Mouse (Mus musculus): ENCODE measurements around the gene Strip2. TPM values are rescaled to one million over a fixed set of nuclear protein-coding genes. Genes with fewer than 3 reads are reported as not detected.

The Strip2 gene
- polyA plus RNA-seq, 1 experiment from 2014 or later = 21.5 TPM

DNA sequence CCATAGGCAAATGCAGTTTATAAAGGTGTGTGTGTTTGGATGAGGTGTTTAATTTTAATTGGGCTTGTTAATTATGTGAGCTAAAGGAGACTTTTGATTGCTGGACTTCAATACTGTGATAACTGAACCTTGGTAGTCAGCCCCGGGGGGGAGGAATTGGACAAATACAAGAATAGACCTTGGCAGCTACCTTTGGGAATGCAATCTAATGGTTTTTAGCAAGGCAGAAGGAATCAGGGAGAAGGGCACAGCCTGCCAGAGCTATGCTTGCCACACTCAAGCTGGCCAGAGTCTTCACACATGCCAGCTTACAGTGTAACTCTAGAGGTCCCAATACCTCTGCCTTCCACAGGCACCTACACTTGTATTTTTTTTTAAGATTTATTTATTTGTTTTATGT, 18.9 kb downstream of the Strip2 start:
- H3K4me1 ChIP-seq (ENCODE audit: control insufficient read depth, insufficient read depth, low read length) = peaks cover 3% of the 10 kb centered on the region; the same call in 1 of the 2 replicates
- no peak overlapping the region for H3K4me2 ChIP-seq
- WGBS (ENCODE audit: insufficient replicate concordance) = 93% methylated on average over 1 of the region's 1 CpGs
- peaks cover 13% of the 10 kb centered on the region for H3K36me3 ChIP-seq (ENCODE audit: control insufficient read depth, insufficient read depth, low read length)
- no peak overlapping the region for H3K4me3 ChIP-seq (ENCODE audit: low read depth, low read length)
- no peak overlapping the region for H3K27ac ChIP-seq (ENCODE audit: low read depth, low read length)
- no peaks in the 10 kb centered on the region for H3K27me3 ChIP-seq (ENCODE audit: control insufficient read depth, insufficient read depth, low read length)
- no peak overlapping the region for H3K9ac ChIP-seq (ENCODE audit: low read depth, low read length)
- no peak for ATAC-seq (replicated peaks; ENCODE audit: insufficient number of reproducible peaks, low FRiP score, low TSS enrichment)
- H3K9me3 ChIP-seq (replicated peaks; ENCODE audit: control insufficient read depth, low read length) = no peaks in the 10 kb centered on the region

DNA sequence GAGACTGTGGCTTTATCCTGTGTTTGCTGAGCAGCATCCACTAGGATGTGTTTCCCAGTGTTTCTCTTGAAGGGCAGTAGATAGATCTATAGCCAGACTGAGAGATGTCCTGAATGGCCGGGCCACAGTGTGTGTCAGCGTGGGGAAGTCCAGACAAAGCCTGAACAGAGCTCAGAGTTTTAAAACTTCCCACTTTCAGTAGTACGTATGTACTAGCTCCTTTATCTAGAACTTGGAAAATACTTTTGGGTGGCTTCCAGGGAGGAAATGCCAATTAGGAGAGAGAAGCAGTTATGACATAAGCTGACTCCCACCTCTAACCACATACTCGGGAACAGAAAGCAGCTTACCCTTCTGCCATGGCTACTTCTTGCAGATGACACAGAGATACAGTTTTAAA, 23.6 kb downstream of the Strip2 start:
- Histone ChIP-seq H3K4me2 (no peak overlapping the region), H3K27ac (ENCODE audit: low read depth, low read length) (peak overlapping the region; percentile 18; the same call in 1 of the 2 replicates), H3K9me3 (replicated peaks; ENCODE audit: control insufficient read depth, low read length) (no peaks in the 10 kb centered on the region), H3K4me1 (ENCODE audit: control insufficient read depth, insufficient read depth, low read length) (no peaks in the 10 kb centered on the region), H3K36me3 (ENCODE audit: control insufficient read depth, insufficient read depth, low read length) (peaks cover 7% of the 10 kb centered on the region), H3K4me3 (ENCODE audit: low read depth, low read length) (no peak overlapping the region), H3K27me3 (ENCODE audit: control insufficient read depth, insufficient read depth, low read length) (no peaks in the 10 kb centered on the region), H3K9ac (ENCODE audit: low read depth, low read length) (no peak overlapping the region)
- ATAC-seq (replicated peaks; ENCODE audit: insufficient number of reproducible peaks, low FRiP score, low TSS enrichment) = no peak
- WGBS (ENCODE audit: insufficient replicate concordance) = 48% methylated on average over 4 of the region's 4 CpGs

DNA sequence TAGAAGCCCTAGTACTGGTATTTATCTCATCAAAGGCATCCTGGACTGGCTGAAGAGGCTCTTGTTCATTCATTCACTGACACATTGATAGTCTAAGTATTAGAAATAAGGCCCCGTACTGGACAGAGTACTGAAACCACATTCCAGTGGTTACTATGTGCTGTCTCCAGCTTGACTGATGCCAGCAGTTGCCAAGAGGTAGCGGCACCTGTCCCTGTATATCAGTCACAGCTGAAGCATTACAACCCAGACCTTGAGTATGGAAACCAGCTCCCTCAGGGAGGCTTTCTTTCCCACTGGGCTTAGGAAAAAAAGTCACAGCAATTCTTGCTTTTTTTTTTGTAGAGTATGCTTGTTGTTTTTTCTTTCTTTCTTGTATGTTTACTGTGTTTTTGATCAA, 24.2 kb downstream of the Strip2 start:
- no peak overlapping the region for H3K27ac ChIP-seq (ENCODE audit: low read depth, low read length)
- no peaks in the 10 kb centered on the region for H3K27me3 ChIP-seq (ENCODE audit: control insufficient read depth, insufficient read depth, low read length)
- 73% methylated on average over 2 of the region's 2 CpGs for WGBS (ENCODE audit: insufficient replicate concordance)
- no peaks in the 10 kb centered on the region for H3K9me3 ChIP-seq (replicated peaks; ENCODE audit: control insufficient read depth, low read length)
- H3K9ac ChIP-seq (ENCODE audit: low read depth, low read length) = no peak overlapping the region
- H3K4me2 ChIP-seq = no peak overlapping the region
- no peaks in the 10 kb centered on the region for H3K4me1 ChIP-seq (ENCODE audit: control insufficient read depth, insufficient read depth, low read length)
- H3K36me3 ChIP-seq (ENCODE audit: control insufficient read depth, insufficient read depth, low read length) = peaks cover 7% of the 10 kb centered on the region
- ATAC-seq (replicated peaks; ENCODE audit: insufficient number of reproducible peaks, low FRiP score, low TSS enrichment) = no peak
- no peak overlapping the region for H3K4me3 ChIP-seq (ENCODE audit: low read depth, low read length)

DNA sequence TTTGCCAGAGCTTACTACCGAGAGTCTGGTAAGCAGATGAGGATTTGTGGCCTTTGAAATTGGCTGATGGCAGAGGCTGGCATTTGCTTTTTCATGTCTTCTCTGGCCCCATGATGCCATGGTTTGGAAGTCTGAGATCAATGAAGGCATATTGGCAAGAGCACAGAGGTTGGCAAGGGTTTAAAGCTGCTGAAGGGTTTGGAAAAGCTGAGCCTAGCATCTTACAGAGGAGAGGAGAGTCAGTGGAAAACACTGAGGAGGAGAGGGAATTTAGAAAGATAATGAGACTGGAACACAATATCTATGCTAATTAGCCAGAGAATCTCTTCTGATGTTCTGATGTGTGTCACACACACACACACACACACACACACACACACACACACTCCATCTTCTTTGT, 27.7 kb downstream of the Strip2 start:
- ATAC-seq (replicated peaks; ENCODE audit: insufficient number of reproducible peaks, low FRiP score, low TSS enrichment) = no peak
- Histone ChIP-seq H3K36me3 (ENCODE audit: control insufficient read depth, insufficient read depth, low read length) (peaks cover 2% of the 10 kb centered on the region; the same call in 1 of the 2 replicates), H3K9ac (ENCODE audit: low read depth, low read length) (no peak overlapping the region), H3K4me2 (no peak overlapping the region), H3K27me3 (ENCODE audit: control insufficient read depth, insufficient read depth, low read length) (no peaks in the 10 kb centered on the region), H3K27ac (ENCODE audit: low read depth, low read length) (no peak overlapping the region), H3K4me1 (ENCODE audit: control insufficient read depth, insufficient read depth, low read length) (no peaks in the 10 kb centered on the region), H3K9me3 (replicated peaks; ENCODE audit: control insufficient read depth, low read length) (no peaks in the 10 kb centered on the region), H3K4me3 (ENCODE audit: low read depth, low read length) (no peak overlapping the region)
- WGBS (ENCODE audit: insufficient replicate concordance) = 55% methylated on average over 1 of the region's 1 CpGs

DNA sequence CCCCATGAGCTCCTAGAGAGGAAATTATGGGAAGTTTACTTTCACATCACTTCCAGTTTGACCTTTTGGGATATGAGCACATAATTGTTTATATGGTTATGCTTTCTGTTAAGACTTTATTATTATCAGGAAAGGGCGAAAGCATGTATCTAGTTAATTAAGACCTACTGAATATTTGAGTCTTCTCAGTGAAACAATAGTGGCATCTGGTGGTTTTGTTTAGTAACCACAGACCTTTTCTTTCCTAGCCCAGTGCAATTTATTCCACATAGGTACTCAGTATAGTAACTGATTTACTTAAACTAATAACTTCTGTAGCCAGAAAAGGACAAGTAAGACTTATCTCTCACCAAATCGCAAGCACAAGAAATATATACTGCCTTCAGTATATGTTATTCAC, 29.8 kb downstream of the Strip2 start:
- Histone ChIP-seq H3K9ac (ENCODE audit: low read depth, low read length) (no peak overlapping the region), H3K4me3 (ENCODE audit: low read depth, low read length) (no peak overlapping the region), H3K4me1 (ENCODE audit: control insufficient read depth, insufficient read depth, low read length) (no peaks in the 10 kb centered on the region), H3K27me3 (ENCODE audit: control insufficient read depth, insufficient read depth, low read length) (no peaks in the 10 kb centered on the region), H3K27ac (ENCODE audit: low read depth, low read length) (no peak overlapping the region), H3K36me3 (ENCODE audit: control insufficient read depth, insufficient read depth, low read length) (no peaks in the 10 kb centered on the region), H3K9me3 (replicated peaks; ENCODE audit: control insufficient read depth, low read length) (no peaks in the 10 kb centered on the region), H3K4me2 (no peak overlapping the region)
- no peak for ATAC-seq (replicated peaks; ENCODE audit: insufficient number of reproducible peaks, low FRiP score, low TSS enrichment)
- WGBS (ENCODE audit: insufficient replicate concordance) = 82% methylated on average over 2 of the region's 2 CpGs

DNA sequence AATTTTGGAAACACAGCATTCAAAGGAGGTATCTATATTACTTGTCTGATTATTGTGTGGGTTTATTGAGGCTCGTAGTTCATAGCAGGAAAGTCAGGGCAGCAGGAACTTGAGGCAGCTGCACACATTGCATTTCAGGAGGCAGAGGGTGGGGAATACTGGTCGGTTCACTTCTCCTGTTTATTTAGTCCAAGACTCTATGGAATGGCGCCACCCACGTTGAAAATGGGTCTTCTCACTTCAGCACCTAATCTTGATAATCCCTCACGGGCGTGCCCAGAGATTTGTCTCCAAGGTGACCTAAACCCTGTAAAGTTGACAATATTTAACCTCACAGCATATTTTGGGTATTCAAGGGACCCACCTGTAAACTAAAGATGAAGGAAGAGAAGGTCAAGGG, 31.0 kb downstream of the Strip2 start:
- 65% methylated on average over 6 of the region's 6 CpGs for WGBS (ENCODE audit: insufficient replicate concordance)
- H3K4me3 ChIP-seq (ENCODE audit: low read depth, low read length) = no peak overlapping the region
- H3K9me3 ChIP-seq (replicated peaks; ENCODE audit: control insufficient read depth, low read length) = no peaks in the 10 kb centered on the region
- ATAC-seq (replicated peaks; ENCODE audit: insufficient number of reproducible peaks, low FRiP score, low TSS enrichment) = no peak
- no peaks in the 10 kb centered on the region for H3K4me1 ChIP-seq (ENCODE audit: control insufficient read depth, insufficient read depth, low read length)
- H3K27me3 ChIP-seq (ENCODE audit: control insufficient read depth, insufficient read depth, low read length) = no peaks in the 10 kb centered on the region
- no peaks in the 10 kb centered on the region for H3K36me3 ChIP-seq (ENCODE audit: control insufficient read depth, insufficient read depth, low read length)
- no peak overlapping the region for H3K9ac ChIP-seq (ENCODE audit: low read depth, low read length)
- no peak overlapping the region for H3K4me2 ChIP-seq
- no peak overlapping the region for H3K27ac ChIP-seq (ENCODE audit: low read depth, low read length)

DNA sequence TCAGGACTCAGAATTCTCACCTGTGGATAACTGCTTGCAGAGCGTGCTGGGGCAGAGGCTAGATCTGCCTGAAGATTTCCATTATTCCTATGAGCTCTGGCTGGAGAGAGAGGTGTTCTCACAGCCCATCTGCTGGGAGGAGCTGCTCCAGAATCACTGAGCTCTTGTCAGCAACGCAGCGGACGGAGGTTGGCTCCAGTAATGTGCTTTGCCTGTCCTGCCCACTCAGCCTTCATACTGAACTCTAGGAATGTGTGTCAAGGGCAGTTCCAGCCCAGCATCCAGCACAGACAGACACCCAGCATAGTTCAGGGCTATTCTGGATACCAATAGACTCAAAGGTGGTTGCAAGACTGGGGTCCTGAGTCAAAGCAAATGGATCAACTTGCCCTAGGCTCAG, 39.9 kb downstream of the Strip2 start:
- Histone ChIP-seq H3K4me1 (ENCODE audit: control insufficient read depth, insufficient read depth, low read length) (no peaks in the 10 kb centered on the region), H3K4me2 (no peak overlapping the region), H3K27me3 (ENCODE audit: control insufficient read depth, insufficient read depth, low read length) (no peaks in the 10 kb centered on the region), H3K9me3 (replicated peaks; ENCODE audit: control insufficient read depth, low read length) (no peaks in the 10 kb centered on the region), H3K9ac (ENCODE audit: low read depth, low read length) (no peak overlapping the region), H3K36me3 (ENCODE audit: control insufficient read depth, insufficient read depth, low read length) (no peaks in the 10 kb centered on the region), H3K27ac (ENCODE audit: low read depth, low read length) (no peak overlapping the region), H3K4me3 (ENCODE audit: low read depth, low read length) (no peak overlapping the region)
- no peak for ATAC-seq (replicated peaks; ENCODE audit: insufficient number of reproducible peaks, low FRiP score, low TSS enrichment)
- WGBS (ENCODE audit: insufficient replicate concordance) = 77% methylated on average over 4 of the region's 4 CpGs

DNA sequence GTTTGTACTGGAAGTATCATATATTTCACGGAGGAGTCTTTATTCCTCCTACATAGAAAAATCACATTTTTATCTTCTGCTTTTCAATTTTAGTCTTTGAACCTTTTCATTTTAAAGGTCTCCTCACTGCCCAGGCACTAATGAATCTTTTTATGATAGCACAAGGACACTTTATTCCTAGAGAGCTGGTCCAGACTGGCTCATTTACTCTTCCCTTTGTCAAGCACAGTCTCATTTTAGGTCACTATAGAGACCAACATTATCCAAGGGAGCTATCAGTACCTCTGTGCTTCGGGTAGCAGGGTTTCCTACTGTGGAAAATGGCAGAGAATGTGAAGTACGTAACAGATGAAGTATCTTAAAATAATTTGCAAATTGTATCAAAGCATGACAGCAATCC, 41.9 kb downstream of the Strip2 start:
- no peak overlapping the region for H3K4me2 ChIP-seq
- ATAC-seq (replicated peaks; ENCODE audit: insufficient number of reproducible peaks, low FRiP score, low TSS enrichment) = no peak
- no peaks in the 10 kb centered on the region for H3K36me3 ChIP-seq (ENCODE audit: control insufficient read depth, insufficient read depth, low read length)
- H3K9ac ChIP-seq (ENCODE audit: low read depth, low read length) = no peak overlapping the region
- H3K27me3 ChIP-seq (ENCODE audit: control insufficient read depth, insufficient read depth, low read length) = no peaks in the 10 kb centered on the region
- no peak overlapping the region for H3K27ac ChIP-seq (ENCODE audit: low read depth, low read length)
- H3K9me3 ChIP-seq (replicated peaks; ENCODE audit: control insufficient read depth, low read length) = no peaks in the 10 kb centered on the region
- H3K4me3 ChIP-seq (ENCODE audit: low read depth, low read length) = no peak overlapping the region
- no peaks in the 10 kb centered on the region for H3K4me1 ChIP-seq (ENCODE audit: control insufficient read depth, insufficient read depth, low read length)
- 80% methylated on average over 3 of the region's 3 CpGs for WGBS (ENCODE audit: insufficient replicate concordance)

DNA sequence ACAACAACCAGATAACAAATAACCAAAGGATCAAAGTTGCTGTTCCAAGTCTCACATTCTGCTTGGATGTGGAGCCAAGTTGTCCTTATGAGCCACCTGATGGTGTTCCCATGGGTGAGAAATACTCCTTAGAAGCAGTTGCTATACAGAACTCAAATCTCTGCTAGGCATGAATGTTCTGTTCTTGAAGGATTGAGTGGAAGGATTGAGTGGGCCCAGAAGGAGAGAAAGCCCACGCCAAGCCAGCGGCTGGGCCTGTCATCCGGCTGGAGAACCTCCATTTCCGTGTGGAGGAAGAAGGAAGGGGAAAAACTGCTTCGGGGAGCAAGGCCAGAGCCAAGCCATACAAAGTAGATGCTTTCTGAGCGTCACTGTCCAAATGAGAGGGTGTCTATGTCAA, 44.3 kb downstream of the Strip2 start:
- ATAC-seq (replicated peaks; ENCODE audit: insufficient number of reproducible peaks, low FRiP score, low TSS enrichment) = no peak
- Histone ChIP-seq H3K9me3 (replicated peaks; ENCODE audit: control insufficient read depth, low read length) (no peaks in the 10 kb centered on the region), H3K27ac (ENCODE audit: low read depth, low read length) (no peak overlapping the region), H3K4me3 (ENCODE audit: low read depth, low read length) (no peak overlapping the region), H3K4me1 (ENCODE audit: control insufficient read depth, insufficient read depth, low read length) (no peaks in the 10 kb centered on the region), H3K27me3 (ENCODE audit: control insufficient read depth, insufficient read depth, low read length) (no peaks in the 10 kb centered on the region), H3K9ac (ENCODE audit: low read depth, low read length) (no peak overlapping the region), H3K4me2 (no peak overlapping the region), H3K36me3 (ENCODE audit: control insufficient read depth, insufficient read depth, low read length) (no peaks in the 10 kb centered on the region)
- 89% methylated on average over 6 of the region's 6 CpGs for WGBS (ENCODE audit: insufficient replicate concordance)

Measured in heart, embryonic 11.5 days (tissue).